Mouse (Mus musculus): Measurements from ENCODE around the gene Pcyt2.
"Not testable (repeated sequence)": the region's sequence is repeated elsewhere in the genome, so short reads cannot be mapped to it uniquely, and the experiment has no call there.

Gene Pcyt2

GRCm38 (mm10) chr11:120615167-120615566, 2.6 kb downstream of the Pcyt2 start:
- DNase-seq, result no peak

- DNase-seq, result peak in 1 of 2 experiments; percentile 39
These were observed 3.8 kb downstream of the Pcyt2 start for GRCm38 (mm10) chr11:120613976-120614375.

- DNase-seq, result peak in 1 of 2 experiments; percentile 26
These were observed 4.2 kb downstream of the Pcyt2 start for GRCm38 (mm10) chr11:120613481-120613972.

- DNase-seq, result peak; percentile 96 to 97
These were observed 5.0 kb downstream of the Pcyt2 start for GRCm38 (mm10) chr11:120612763-120613162.

GRCm38 (mm10) chr11:120610477-120611046, 7.2 kb downstream of the Pcyt2 start:
- DNase-seq, result no peak

- DNase-seq, result no peak
These were observed 8.5 kb downstream of the Pcyt2 start for GRCm38 (mm10) chr11:120609250-120609649.

- DNase-seq, result peak in 1 of 2 experiments; percentile 32
These were observed 9.3 kb downstream of the Pcyt2 start, which contains the start of gene Npb for GRCm38 (mm10) chr11:120608241-120609034. Gene Npb, plus strand, starts transcription at chr11:120608477.

- no peak for DNase-seq
These were observed 11.0 kb downstream of the Pcyt2 start for GRCm38 (mm10) chr11:120606764-120607163.

GRCm38 (mm10) chr11:120605667-120606066, 12.1 kb downstream of the Pcyt2 start:
- DNase-seq, result no peak

- DNase-seq, result no peak
These were observed 14.2 kb downstream of the Pcyt2 start for GRCm38 (mm10) chr11:120603545-120603944.

GRCm38 (mm10) chr11:120600716-120601115, 17.0 kb downstream of the Pcyt2 start:
- no peak for DNase-seq

GRCm38 (mm10) chr11:120598990-120599549, 18.7 kb downstream of the Pcyt2 start:
- no peak for DNase-seq

GRCm38 (mm10) chr11:120598283-120598989, 19.3 kb downstream of the Pcyt2 start, which contains the start of the genes Alyref and Anapc11:
Gene Alyref, minus strand, starts transcription at chr11:120598365.
Gene Anapc11, plus strand, starts transcription at chr11:120598421.
- peak; percentile 93 to 96 for DNase-seq

GRCm38 (mm10) chr11:120597240-120598235, 20.2 kb downstream of the Pcyt2 start:
- DNase-seq, result peak; percentile 14 to 37

GRCm38 (mm10) chr11:120588531-120588930, 29.2 kb downstream of the Pcyt2 start:
- no peak for DNase-seq

GRCm38 (mm10) chr11:120583937-120584336, 33.8 kb downstream of the Pcyt2 start:
- no peak for DNase-seq

- DNase-seq, result not testable (repeated sequence)
These were observed 34.8 kb downstream of the Pcyt2 start for GRCm38 (mm10) chr11:120582982-120583293.

- DNase-seq, result peak; percentile 55 to 70
These were observed 35.3 kb downstream of the Pcyt2 start for GRCm38 (mm10) chr11:120582268-120582981.

GRCm38 (mm10) chr11:120581490-120582267, 36.1 kb downstream of the Pcyt2 start, which contains the start of gene Arhgdia:
Gene Arhgdia, minus strand, starts transcription at chr11:120581624.
- DNase-seq, result peak; percentile 93 to 95

- DNase-seq, result peak; percentile 55
These were observed 36.8 kb downstream of the Pcyt2 start for GRCm38 (mm10) chr11:120580871-120581331.
